Mouse (Mus musculus): ENCODE results near the gene Csn1s2a.
A peak's percentile ranks its signal among the peaks of the same experiment; 100 is the strongest.
"Not testable (repeated sequence)": the region's sequence is repeated elsewhere in the genome, so short reads cannot be mapped to it uniquely, and the experiment has no call there.

Gene Csn1s2a

DNA sequence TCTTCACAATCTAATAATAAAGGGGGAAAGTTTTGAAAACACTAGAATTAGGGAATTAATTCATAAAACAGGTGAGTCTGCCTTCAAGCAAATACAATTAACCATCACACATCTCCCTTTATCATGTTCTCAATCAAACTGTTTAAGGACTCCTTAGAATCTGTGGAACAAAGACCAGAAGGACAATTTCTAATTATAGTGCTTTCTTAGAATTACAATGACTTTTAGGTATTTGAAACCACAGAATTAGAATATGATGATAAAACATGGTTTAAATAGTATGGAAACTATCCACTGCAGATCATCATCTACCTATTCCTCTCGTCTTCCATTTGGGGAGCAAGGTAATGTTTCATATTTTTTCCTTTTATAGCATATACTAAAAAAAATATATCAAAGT lies at the start of gene Csn1s2a:
Gene Csn1s2a, plus strand, starts transcription at position 301 of the 400 bp plus-strand sequence.
- DNase-seq: no peak

GRCm38 (mm10) chr5:87734821-87735220 lies 39.5 kb upstream of the Csn1s2a start:
- DNase-seq: no peak

- DNase-seq: no peak
Measured at GRCm38 (mm10) chr5:87753471-87753870, 20.9 kb upstream of the Csn1s2a start.

GRCm38 (mm10) chr5:87764546-87764945 lies 9.8 kb upstream of the Csn1s2a start:
- DNase-seq: no peak

GRCm38 (mm10) chr5:87772151-87772550 lies 2.2 kb upstream of the Csn1s2a start:
- DNase-seq: not testable (repeated sequence)

DNA sequence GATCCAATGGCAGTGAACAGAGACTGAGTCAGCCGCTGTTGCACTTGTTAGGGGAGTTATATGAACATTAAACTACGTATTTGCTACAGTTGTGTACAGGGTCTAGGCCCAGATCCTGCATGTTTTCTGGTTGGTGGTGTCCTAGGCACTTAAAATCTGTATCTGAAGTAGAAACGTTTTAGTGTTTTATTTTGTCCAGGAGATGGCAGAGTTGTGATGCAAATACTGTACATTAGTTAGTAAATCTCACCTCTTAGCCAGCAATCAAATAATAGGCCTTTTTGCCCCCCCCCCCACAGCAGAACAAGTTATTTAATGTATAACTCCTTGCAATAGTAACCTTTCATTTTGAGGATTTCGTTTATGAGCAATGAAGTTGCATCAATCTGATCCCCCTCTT lies 8.4 kb downstream of the Csn1s2a start:
- peak in 1 of 2 experiments; percentile 2 for DNase-seq

GRCm38 (mm10) chr5:87807782-87808181 lies 33.4 kb downstream of the Csn1s2a start, which contains the start of gene Csn1s2b:
Gene Csn1s2b (plus strand): TSS chr5:87808082.
- no peak for DNase-seq

DNA sequence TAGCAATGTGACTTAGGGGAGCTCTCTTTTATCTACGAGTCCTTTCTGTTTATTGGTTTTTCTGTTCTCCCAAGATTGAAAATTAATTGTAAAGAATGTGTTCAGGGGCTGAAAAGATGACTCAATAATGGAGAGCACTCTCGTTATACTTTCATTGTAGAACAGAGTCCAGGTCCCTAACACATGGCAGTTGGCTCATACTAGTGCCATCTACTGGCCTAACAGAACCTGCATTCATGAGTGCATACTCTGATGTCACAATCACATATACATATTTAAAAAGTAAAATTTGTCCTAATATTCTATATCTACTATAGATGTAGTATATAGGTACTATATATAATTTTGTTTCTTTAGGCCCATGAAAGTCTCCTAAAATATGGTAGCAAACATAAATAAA lies 34.9 kb downstream of the Csn1s2a start:
- no peak for DNase-seq

GRCm38 (mm10) chr5:87825386-87825785 lies 51.0 kb downstream of the Csn1s2a start, which contains the start of gene Prr27:
Gene Prr27 (plus strand): TSS chr5:87825686.
- DNase-seq: no peak
